Mouse (Mus musculus) CH12.LX (cell line): ENCODE measurements around the gene Tomm6. TPM values are rescaled to one million over a fixed set of nuclear protein-coding genes. Genes with fewer than 3 reads are reported as not detected.

Experiments
- DNase-seq: peaks from one replicate; pipeline ENCODE4 v3.0.0-alpha.2; 2013; ENCODE audit errors: extremely low read depth
- H3K27ac ChIP-seq: 2 replicates; pipeline ENCODE4 v1.5.1; 2012; ENCODE audit warnings: low read depth, mild to moderate bottlenecking, control low read depth, moderate library complexity; ENCODE audit not compliant: insufficient read depth
- H3K27me3 ChIP-seq: replicated peaks from 2 replicates; pipeline ENCODE3; 2012; ENCODE audit warnings: inconsistent platforms
- H3K36me3 ChIP-seq, 2 experiments: replicated peaks in 1 of 2; 2 replicates each; pipeline versions ENCODE3 to v1.6.1; 2012; ENCODE audit warnings: inconsistent platforms in 1 of 2, low read length in 1 of 2, mild to moderate bottlenecking in 1 of 2, mixed read lengths in 1 of 2, moderate library complexity in 1 of 2; ENCODE audit not compliant: control insufficient read depth in 1 of 2, insufficient read depth in 1 of 2
- H3K4me1 ChIP-seq, 2 experiments: 2 replicates each; pipeline ENCODE4 v1.6.1; 2012; ENCODE audit warnings: inconsistent platforms in 1 of 2, moderate library complexity in 1 of 2; ENCODE audit not compliant: insufficient read depth in 2 of 2, control insufficient read depth in 1 of 2
- H3K4me2 ChIP-seq: 2 replicates; pipeline ENCODE4 v1.6.1; 2012; ENCODE audit warnings: low read depth, mild to moderate bottlenecking, control low read depth; ENCODE audit not compliant: poor library complexity, insufficient read depth, severe bottlenecking
- H3K4me3 ChIP-seq, 3 experiments: fragments of 150-350 bp in 1 of 3; sonication (generic) in 1 of 3; replicated peaks in 1 of 3; 2 replicates each; pipeline versions ENCODE3 to v1.5.1; 2011 to 2012; ENCODE audit warnings: low read depth in 2 of 3, low read length in 2 of 3, mild to moderate bottlenecking in 2 of 3, moderate library complexity in 2 of 3, control low read depth in 1 of 3, improper control_type of control experiment in 1 of 3, inconsistent platforms in 1 of 3, mixed read lengths in 1 of 3; ENCODE audit not compliant: poor library complexity in 1 of 3
- H3K79me2 ChIP-seq: replicated peaks from 2 replicates; pipeline ENCODE4 v1.6.1; 2012; ENCODE audit warnings: mild to moderate bottlenecking, moderate library complexity; ENCODE audit not compliant: control insufficient read depth, poor library complexity, insufficient read depth, severe bottlenecking; ENCODE audit errors: extremely low read depth
- H3K9ac ChIP-seq: 2 replicates; pipeline ENCODE4 v1.6.1; 2012; ENCODE audit warnings: low read depth, mild to moderate bottlenecking, control low read depth, moderate library complexity; ENCODE audit not compliant: insufficient read depth
- H3K9me3 ChIP-seq: replicated peaks from 2 replicates; pipeline ENCODE3; 2012; ENCODE audit warnings: low read length, inconsistent platforms, mixed read lengths
- BHLHE40 ChIP-seq: IDR thresholded peaks from 2 replicates; pipeline ENCODE4 v1.6.1; 2011; ENCODE audit warnings: mild to moderate bottlenecking, low read depth, low read length, improper control_type of control experiment
- CHD1 ChIP-seq: IDR thresholded peaks from 2 replicates; pipeline ENCODE4 v1.6.1; 2012; ENCODE audit warnings: low read depth, low read length, improper control_type of control experiment, inconsistent platforms
- CHD2 ChIP-seq: IDR thresholded peaks from 2 replicates; pipeline ENCODE4 v1.6.1; 2011; ENCODE audit warnings: low read length, improper control_type of control experiment
- CTCF ChIP-seq, 2 experiments: IDR thresholded peaks in 1 of 2; conservative IDR thresholded peaks in 1 of 2; 2 replicates each; pipeline ENCODE4 v1.5.1; 2011 to 2012; ENCODE audit warnings: low read depth in 2 of 2, low read length in 2 of 2, improper control_type of control experiment in 1 of 2, inconsistent platforms in 1 of 2, mild to moderate bottlenecking in 1 of 2, moderate library complexity in 1 of 2
- E2F4 ChIP-seq: IDR thresholded peaks from 2 replicates; pipeline ENCODE4 v1.6.1; 2011; ENCODE audit warnings: low read depth, low read length, improper control_type of control experiment; ENCODE audit not compliant: insufficient replicate concordance
- ELF1 ChIP-seq: IDR thresholded peaks from 2 replicates; pipeline ENCODE4 v1.6.1; 2014; ENCODE audit warnings: low read depth, mild to moderate bottlenecking, inconsistent platforms, low read length, improper control_type of control experiment
- EP300 ChIP-seq: IDR thresholded peaks from 2 replicates; pipeline ENCODE4 v1.6.1; 2011; ENCODE audit warnings: low read length, improper control_type of control experiment
- ETS1 ChIP-seq: conservative IDR thresholded peaks from 2 replicates; pipeline ENCODE4 v1.6.1; 2012; ENCODE audit warnings: low read depth, mild to moderate bottlenecking, inconsistent platforms, low read length, improper control_type of control experiment, moderate library complexity
- HCFC1 ChIP-seq: IDR thresholded peaks from 2 replicates; pipeline ENCODE4 v1.6.1; 2012; ENCODE audit warnings: low read depth, mild to moderate bottlenecking, inconsistent platforms, low read length, improper control_type of control experiment
- IRF4 ChIP-seq: IDR thresholded peaks from 2 replicates; pipeline ENCODE4 v1.6.1; 2014; ENCODE audit warnings: low read depth, mild to moderate bottlenecking, inconsistent platforms, low read length, improper control_type of control experiment
- JUN ChIP-seq: IDR thresholded peaks from 2 replicates; pipeline ENCODE4 v1.6.1; 2011; ENCODE audit warnings: low read depth, mild to moderate bottlenecking, low read length, improper control_type of control experiment, moderate library complexity; ENCODE audit not compliant: insufficient read depth
- KAT2A ChIP-seq: IDR thresholded peaks from 2 replicates; pipeline ENCODE4 v1.6.1; 2012; ENCODE audit warnings: low read length, improper control_type of control experiment, inconsistent platforms; ENCODE audit not compliant: insufficient replicate concordance
- MAFK ChIP-seq: IDR thresholded peaks from 2 replicates; pipeline ENCODE4 v1.6.1; 2011; ENCODE audit warnings: low read length, improper control_type of control experiment; ENCODE audit not compliant: insufficient replicate concordance
- MAX ChIP-seq: IDR thresholded peaks from 2 replicates; pipeline ENCODE4 v1.6.1; 2011; ENCODE audit warnings: low read length, improper control_type of control experiment
- MAZ ChIP-seq: IDR thresholded peaks from 2 replicates; pipeline ENCODE4 v1.6.1; 2012; ENCODE audit warnings: low read depth, mild to moderate bottlenecking, inconsistent platforms, low read length, improper control_type of control experiment, moderate library complexity
- MEF2A ChIP-seq: IDR thresholded peaks from 2 replicates; pipeline ENCODE4 v1.6.1; 2014; ENCODE audit warnings: low read depth, mild to moderate bottlenecking, inconsistent platforms, low read length, improper control_type of control experiment, borderline replicate concordance
- MXI1 ChIP-seq: IDR thresholded peaks from 2 replicates; pipeline ENCODE4 v1.6.1; 2011; ENCODE audit warnings: mild to moderate bottlenecking, low read depth, low read length, improper control_type of control experiment
- MYC ChIP-seq: IDR thresholded peaks from 2 replicates; pipeline ENCODE4 v1.6.1; 2011; ENCODE audit warnings: low read depth, mild to moderate bottlenecking, improper control_type of control experiment, low read length
- NELFE ChIP-seq: IDR thresholded peaks from 2 replicates; pipeline ENCODE4 v1.6.1; 2011; ENCODE audit warnings: low read depth, low read length, improper control_type of control experiment
- NRF1 ChIP-seq: IDR thresholded peaks from 2 replicates; pipeline ENCODE4 v1.6.1; 2014; ENCODE audit warnings: low read depth, mild to moderate bottlenecking, inconsistent platforms, low read length, improper control_type of control experiment, moderate library complexity
- PAX5 ChIP-seq: IDR thresholded peaks from 2 replicates; pipeline ENCODE4 v1.6.1; 2012; ENCODE audit warnings: low read length, inconsistent platforms, mixed read lengths
- POLR2A ChIP-seq: IDR thresholded peaks from 2 replicates; pipeline ENCODE4 v1.6.1; 2011; ENCODE audit warnings: low read depth, mild to moderate bottlenecking, improper control_type of control experiment, low read length
- POLR2AphosphoS2 ChIP-seq: IDR thresholded peaks from 2 replicates; pipeline ENCODE4 v1.6.1; 2011; ENCODE audit warnings: low read depth, low read length, improper control_type of control experiment
- RAD21 ChIP-seq: IDR thresholded peaks from 2 replicates; pipeline ENCODE4 v1.6.1; 2011; ENCODE audit warnings: low read depth, mild to moderate bottlenecking, low read length, improper control_type of control experiment, moderate library complexity
- RCOR1 ChIP-seq: conservative IDR thresholded peaks from 2 replicates; pipeline ENCODE4 v1.6.1; 2012; ENCODE audit warnings: low read depth, mild to moderate bottlenecking, inconsistent platforms, low read length, improper control_type of control experiment
- SIN3A ChIP-seq: IDR thresholded peaks from 2 replicates; pipeline ENCODE4 v1.6.1; 2012; ENCODE audit warnings: low read length, improper control_type of control experiment, inconsistent platforms
- SMC3 ChIP-seq: IDR thresholded peaks from 2 replicates; pipeline ENCODE4 v1.6.1; 2011; ENCODE audit warnings: low read depth, low read length, improper control_type of control experiment
- TBP ChIP-seq: conservative IDR thresholded peaks from 2 replicates; pipeline ENCODE4 v1.6.1; 2011; ENCODE audit warnings: low read depth, low read length, improper control_type of control experiment
- TCF12 ChIP-seq: IDR thresholded peaks from 2 replicates; pipeline ENCODE4 v1.6.1; 2014; ENCODE audit warnings: low read depth, mild to moderate bottlenecking, inconsistent platforms, low read length, improper control_type of control experiment
- USF1 ChIP-seq: IDR thresholded peaks from 2 replicates; pipeline ENCODE4 v1.6.1; 2014; ENCODE audit warnings: low read depth, mild to moderate bottlenecking, inconsistent platforms, low read length, improper control_type of control experiment
- USF2 ChIP-seq: conservative IDR thresholded peaks from 2 replicates; pipeline ENCODE4 v1.6.1; 2011; ENCODE audit warnings: low read depth, low read length, improper control_type of control experiment
- ZC3H11A ChIP-seq: IDR thresholded peaks from 2 replicates; pipeline ENCODE4 v1.6.1; 2012; ENCODE audit warnings: low read depth, mild to moderate bottlenecking, inconsistent platforms, low read length, improper control_type of control experiment
- ZKSCAN1 ChIP-seq: IDR thresholded peaks from 2 replicates; pipeline ENCODE4 v1.6.1; 2012; ENCODE audit warnings: low read depth, inconsistent platforms, low read length, improper control_type of control experiment, borderline replicate concordance
- ZNF384 ChIP-seq: IDR thresholded peaks from 2 replicates; pipeline ENCODE4 v1.6.1; 2012; ENCODE audit warnings: low read depth, low read length, improper control_type of control experiment, inconsistent platforms
- dilution Hi-C: fragments of 300-500 bp; cut with MboI; formaldehyde crosslinking; loops from 2 replicates; pipeline ENCODE4 v1.14.3; 2020; ENCODE audit warnings: low sequenced_read_pairs; ENCODE audit not compliant: extremely low pct_unique_long_range_greater_than_20kb, extremely low pct_ligation_motif_present
- in situ Hi-C: fragments of 300-500 bp; cut with MboI; formaldehyde crosslinking; loops from 3 replicates; pipeline ENCODE4 v1.14.3; 2019; ENCODE audit warnings: low sequenced_read_pairs, low pct_ligation_motif_present, low pct_unique_long_range_greater_than_20kb, mixed read lengths
- polyA plus RNA-seq: library from polyadenylated mRNA; unstranded; fragments of >175 nt; gene quantifications from 2 replicates; pipeline ENCODE4 v1.2.1, GENCODE M21; 2012; ENCODE audit warnings: low read depth; ENCODE audit not compliant: insufficient read length
- total RNA-seq, 2 experiments: library from RNA; depleted of rRNA; stranded (reverse); fragments of 300-350 nt in 1 of 2; fragments of >200 nt in 1 of 2; gene quantifications; 2 replicates each; pipeline ENCODE4 v1.2.3; 2012 to 2014

Tomm6 gene
- total and polyA plus RNA-seq, 3 experiments: 26.4 to 424 (median 46.1) TPM

DNA sequence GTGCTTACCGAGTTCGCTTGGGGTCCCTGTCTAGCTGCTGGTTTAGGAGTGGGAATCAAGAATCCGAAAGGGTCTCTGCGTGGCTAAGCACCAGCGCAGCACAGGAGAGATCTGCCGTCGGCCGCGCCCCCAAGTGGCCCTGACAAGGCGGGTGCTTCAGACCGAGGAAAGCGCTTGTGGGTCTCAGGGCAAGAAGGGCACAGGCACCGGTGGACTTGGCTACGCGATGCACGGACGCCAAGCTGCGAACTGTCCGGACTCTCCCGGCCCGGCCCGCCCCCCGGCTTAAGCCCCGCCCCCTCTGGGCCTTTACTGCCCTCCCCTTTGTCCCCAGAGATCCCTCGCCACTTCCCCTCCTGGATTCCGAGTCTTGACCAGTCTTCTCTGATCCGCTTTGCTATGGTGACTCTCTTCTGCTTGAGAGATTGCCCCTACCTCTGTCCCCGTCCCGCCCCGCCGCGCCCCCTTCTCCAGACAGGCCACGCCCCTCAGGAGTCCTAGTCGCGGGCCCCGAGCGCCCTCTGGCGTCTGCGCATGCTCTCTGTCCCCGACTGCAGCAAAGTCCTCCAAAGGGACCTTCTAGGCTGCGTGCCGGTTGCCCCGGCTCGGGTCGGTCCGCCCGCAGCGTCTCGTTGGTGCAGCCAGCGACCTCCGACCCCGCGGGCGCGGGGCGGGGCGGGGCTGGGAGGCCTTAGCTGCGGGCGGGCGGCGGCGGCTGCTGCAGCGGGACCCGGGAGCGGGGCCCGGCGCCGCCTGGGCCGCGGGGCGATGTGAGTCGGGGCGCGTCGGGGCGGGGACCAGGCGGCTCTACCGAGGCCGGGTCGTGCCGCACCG lies 6.5 kb upstream of the Tomm6 start, which contains the start of gene Prickle4:
TSS of gene Prickle4 (minus strand) at position 234 of the 834 bp plus-strand sequence.
- peak; percentile 91 for DNase-seq
- H3K9me3 ChIP-seq: no peaks in the 10 kb centered on the region
- no peak for TF ChIP-seq MAX
- TF ChIP-seq JUN: no peak
- TF ChIP-seq CHD2: no peak
- no peak for TF ChIP-seq USF2
- TF ChIP-seq MEF2A: no peak
- TF ChIP-seq BHLHE40: no peak
- no peak for TF ChIP-seq EP300
- TF ChIP-seq TBP: no peak
- TF ChIP-seq SIN3A: 0 out of 2 replicates have a peak, but pooled peaks have one; percentile 56
- TF ChIP-seq TCF12: peak; percentile 51
- no peak for TF ChIP-seq CHD1
- TF ChIP-seq ZC3H11A: no peak
- TF ChIP-seq MAFK: no peak
- no peak for TF ChIP-seq PAX5
- no peak for TF ChIP-seq ELF1
- TF ChIP-seq HCFC1: peak; percentile 69
- TF ChIP-seq MYC: no peak
- no peak for TF ChIP-seq MXI1
- TF ChIP-seq USF1: no peak
- TF ChIP-seq CTCF (conservative IDR thresholded peaks at IDR 0.05 in 1 of 2, IDR thresholded peaks at IDR 0.05 in 1 of 2; ENCODE audit: low read depth in 2 of 2, low read length in 2 of 2): peak in 1 of 2 experiments; percentile 89; a peak in 2 of 4 replicates
- no peak for TF ChIP-seq ETS1
- no peak for TF ChIP-seq ZKSCAN1
- TF ChIP-seq MAZ: no peak
- TF ChIP-seq RCOR1: no peak
- TF ChIP-seq NELFE: no peak
- no peak for TF ChIP-seq E2F4
- no peak for TF ChIP-seq POLR2AphosphoS2
- no peak for TF ChIP-seq KAT2A
- peak; percentile 69 for TF ChIP-seq SMC3
- TF ChIP-seq NRF1: peak; percentile 76
- peak; percentile 28; the same call in 1 of the 2 replicates for TF ChIP-seq IRF4
- TF ChIP-seq ZNF384: no peak
- no peak for TF ChIP-seq POLR2A
- TF ChIP-seq RAD21: peak; percentile 66
- peaks cover 77% of the 10 kb centered on the region for H3K27me3 ChIP-seq
- peak within 1 kb of the TSS; percentile 98 for H3K9ac ChIP-seq
- H3K27ac ChIP-seq: no peak within 1 kb of the TSS
- H3K36me3 ChIP-seq: peaks cover 0 to 4% of the 10 kb centered on the region in 2 experiments
- in situ Hi-C loops: no loop called here
- no peaks in the 10 kb centered on the region for H3K79me2 ChIP-seq
- peaks cover 2 to 12% of the 10 kb centered on the region in 2 experiments; a peak in 3 of 4 replicates for H3K4me1 ChIP-seq
- dilution Hi-C loops: no loop called here
- H3K4me2 ChIP-seq: peak within 1 kb of the TSS; percentile 83
- H3K4me3 ChIP-seq: peak within 1 kb of the TSS; percentile 34 to 74 (median 61)
